Mouse (Mus musculus): ENCODE data around the gene Anapc15-ps.

Gene Anapc15-ps

GRCm38 (mm10) chr10:95669872-95670271 lies 3.4 kb downstream of the Anapc15-ps start:
- no peak for DNase-seq (ENCODE audit: low spot score in 2 of 2)

GRCm38 (mm10) chr10:95669034-95669433 lies 4.2 kb downstream of the Anapc15-ps start:
- no peak for DNase-seq (ENCODE audit: low spot score in 2 of 2)

- no peak for DNase-seq (ENCODE audit: low spot score in 2 of 2)
Measured at GRCm38 (mm10) chr10:95667371-95668030, 5.8 kb downstream of the Anapc15-ps start.

GRCm38 (mm10) chr10:95666791-95667190 lies 6.5 kb downstream of the Anapc15-ps start:
- DNase-seq (ENCODE audit: low spot score in 2 of 2): no peak

- DNase-seq (ENCODE audit: low spot score in 2 of 2): no peak
Measured at GRCm38 (mm10) chr10:95665426-95665990, 7.7 kb downstream of the Anapc15-ps start.

GRCm38 (mm10) chr10:95664613-95665012 lies 8.6 kb downstream of the Anapc15-ps start:
- DNase-seq (ENCODE audit: low spot score in 2 of 2): no peak

- DNase-seq (ENCODE audit: low spot score in 2 of 2): no peak
Measured at GRCm38 (mm10) chr10:95660356-95660755, 12.9 kb downstream of the Anapc15-ps start.

GRCm38 (mm10) chr10:95659471-95660150 lies 13.6 kb downstream of the Anapc15-ps start:
- no peak for DNase-seq (ENCODE audit: low spot score in 2 of 2)

GRCm38 (mm10) chr10:95658836-95659343 lies 14.4 kb downstream of the Anapc15-ps start:
- DNase-seq (ENCODE audit: low spot score in 2 of 2): no peak

GRCm38 (mm10) chr10:95656236-95657225 lies 16.7 kb downstream of the Anapc15-ps start:
- DNase-seq (ENCODE audit: low spot score in 2 of 2): no peak

GRCm38 (mm10) chr10:95652131-95652530 lies 21.1 kb downstream of the Anapc15-ps start:
- DNase-seq (ENCODE audit: low spot score in 2 of 2): no peak

- DNase-seq (ENCODE audit: low spot score in 2 of 2): no peak
Measured at GRCm38 (mm10) chr10:95648326-95648888, 24.8 kb downstream of the Anapc15-ps start.

- no peak for DNase-seq (ENCODE audit: low spot score in 2 of 2)
Measured at GRCm38 (mm10) chr10:95647128-95647527, 26.1 kb downstream of the Anapc15-ps start.

GRCm38 (mm10) chr10:95646576-95646975 lies 26.7 kb downstream of the Anapc15-ps start:
- no peak for DNase-seq (ENCODE audit: low spot score in 2 of 2)

- DNase-seq (ENCODE audit: low spot score in 2 of 2): no peak
Measured at GRCm38 (mm10) chr10:95643696-95644360, 29.4 kb downstream of the Anapc15-ps start.

GRCm38 (mm10) chr10:95643042-95643441 lies 30.2 kb downstream of the Anapc15-ps start:
- no peak for DNase-seq (ENCODE audit: low spot score in 2 of 2)

GRCm38 (mm10) chr10:95641335-95641734 lies 31.9 kb downstream of the Anapc15-ps start:
- DNase-seq (ENCODE audit: low spot score in 2 of 2): no peak

- DNase-seq (ENCODE audit: low spot score in 2 of 2): no peak
Measured at GRCm38 (mm10) chr10:95639429-95639828, 33.8 kb downstream of the Anapc15-ps start.

- no peak for DNase-seq (ENCODE audit: low spot score in 2 of 2)
Measured at GRCm38 (mm10) chr10:95634751-95635150, 38.5 kb downstream of the Anapc15-ps start.

GRCm38 (mm10) chr10:95634261-95634660 lies 39.0 kb downstream of the Anapc15-ps start:
- no peak for DNase-seq (ENCODE audit: low spot score in 2 of 2)

GRCm38 (mm10) chr10:95631568-95631967 lies 41.7 kb downstream of the Anapc15-ps start:
- DNase-seq (ENCODE audit: low spot score in 2 of 2): no peak

Measured in frontal cortex, postnatal 14 days (tissue).